Mouse (Mus musculus) kidney, adult 2 months (tissue): ENCODE results near the gene Tmem178b.

ENCODE experiments used
- CTCF ChIP-seq: fragments of 200-500 bp; conservative IDR thresholded peaks from 2 replicates; pipeline ENCODE4 v1.5.1; 2011; ENCODE audit warnings: low read depth, mild to moderate bottlenecking, control low read depth, low read length, moderate library complexity, mixed read lengths; ENCODE audit not compliant: insufficient read depth, insufficient read length
- POLR2A ChIP-seq: fragments of 200-500 bp; IDR thresholded peaks from one replicate; pipeline ENCODE4 v1.6.1; 2011; ENCODE audit warnings: low read depth, low read length, control low read depth

- TF ChIP-seq CTCF (no peak), POLR2A (no peak)
Observed at GRCm38 (mm10) chr6:40083726-40084125, 210.7 kb downstream of the Tmem178b start.
